Mouse (Mus musculus): ENCODE measurements around the gene Aldob. TPM values are rescaled to one million over a fixed set of nuclear protein-coding genes. Genes with fewer than 3 reads are reported as not detected.

The Aldob gene
- total RNA-seq (2021), result 1 to 10 TPM in 1 of 2 experiments, under 1 TPM in 1; 0.35 to 1.8 TPM
- long read RNA-seq, experiment 1, result 0 reads
- long read RNA-seq, experiment 2, result 0 reads

DNA sequence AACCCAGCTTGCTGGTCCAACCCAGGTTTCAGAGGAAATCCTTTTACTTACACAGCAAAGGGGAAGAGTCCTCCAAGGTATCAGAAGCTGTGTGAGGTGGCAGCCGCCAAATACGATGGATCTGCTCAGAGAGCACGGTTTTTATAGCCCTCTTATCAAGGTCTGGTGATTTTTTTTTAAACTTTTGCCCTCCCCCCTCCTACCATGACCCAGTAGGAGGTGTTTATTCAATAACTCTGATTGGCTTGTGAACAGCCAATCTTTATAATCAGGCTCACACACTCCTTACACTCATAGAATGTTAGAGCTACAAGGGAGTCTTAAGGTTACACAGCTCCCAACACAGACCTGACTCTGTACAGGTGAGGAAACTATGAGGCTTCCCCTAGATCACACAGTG is at the start of gene Aldob:
Gene Aldob, minus strand, starts transcription at position 164 of the 400 bp plus-strand sequence.
- DNase-seq, result no peak

GRCm38 (mm10) chr4:49597183-49598100 is 48.1 kb upstream of the Aldob start, which contains the start of gene Tmem246:
TSS of gene Tmem246 (minus strand) at chr4:49597876.
- DNase-seq, result peak; percentile 73

DNA sequence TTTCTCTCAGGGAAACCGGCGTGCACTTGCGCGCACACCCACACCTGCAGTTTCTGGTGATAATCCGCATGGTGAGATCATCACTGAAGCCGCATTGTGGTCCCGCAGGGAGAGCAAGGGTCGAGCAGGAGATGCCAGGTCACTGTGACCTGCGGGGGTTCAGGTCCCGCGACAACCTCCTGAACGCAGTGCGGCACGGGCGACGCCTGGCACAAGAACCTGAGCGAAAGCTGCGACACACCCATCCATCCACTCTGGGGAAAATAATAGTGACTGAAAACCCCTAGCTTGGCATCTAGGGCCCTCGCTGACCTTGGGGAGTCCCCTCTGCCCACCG is 47.5 kb upstream of the Aldob start:
- no peak for DNase-seq

- DNase-seq, result no peak
Measured at GRCm38 (mm10) chr4:49590152-49590551, 40.8 kb upstream of the Aldob start.

GRCm38 (mm10) chr4:49586811-49587210 is 37.5 kb upstream of the Aldob start:
- peak; percentile 51 for DNase-seq

GRCm38 (mm10) chr4:49585524-49586101 is 36.3 kb upstream of the Aldob start:
- no peak for DNase-seq

GRCm38 (mm10) chr4:49583965-49584831 is 34.9 kb upstream of the Aldob start:
- DNase-seq, result no peak

GRCm38 (mm10) chr4:49581256-49581655 is 31.9 kb upstream of the Aldob start:
- DNase-seq, result no peak

DNA sequence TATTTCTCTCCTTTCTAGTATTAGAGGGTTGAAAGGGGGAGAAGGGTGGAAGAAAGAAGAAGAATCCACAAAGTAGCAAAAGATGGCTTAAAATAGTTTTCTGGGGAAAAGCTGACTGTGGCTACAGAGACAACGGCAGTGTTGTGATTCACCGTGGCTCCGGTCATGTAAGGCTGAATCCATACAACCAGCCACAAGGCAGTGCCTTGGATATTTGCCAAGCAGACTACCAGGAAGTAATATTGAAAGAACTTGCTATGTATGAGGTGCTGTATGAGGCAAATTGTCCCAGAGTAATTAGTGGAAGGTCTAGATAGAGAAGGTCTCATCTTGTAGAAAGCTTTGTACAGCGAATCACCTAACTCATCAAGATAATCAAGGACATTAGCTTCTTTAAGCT is 22.8 kb upstream of the Aldob start:
- DNase-seq, result no peak

DNA sequence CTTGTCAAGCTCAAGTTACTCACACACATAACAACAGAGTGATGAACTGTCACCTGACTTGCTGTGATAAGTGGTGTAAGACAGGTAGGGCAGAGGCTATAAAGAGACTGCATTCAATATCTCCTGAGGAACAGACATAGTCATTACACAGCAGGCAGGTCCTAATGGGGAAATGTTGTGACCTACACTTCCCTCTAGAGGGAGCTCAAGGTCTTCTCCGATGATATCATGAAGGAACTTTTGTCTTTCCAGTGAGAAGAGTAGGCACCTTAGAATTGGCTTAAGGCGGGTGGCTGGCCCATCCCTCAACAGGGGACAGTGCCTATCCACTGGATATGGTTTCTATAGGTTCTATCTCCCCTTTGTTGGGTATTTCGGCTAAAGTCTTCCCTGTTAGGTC is 18.3 kb upstream of the Aldob start:
- peak; percentile 21 for DNase-seq

DNA sequence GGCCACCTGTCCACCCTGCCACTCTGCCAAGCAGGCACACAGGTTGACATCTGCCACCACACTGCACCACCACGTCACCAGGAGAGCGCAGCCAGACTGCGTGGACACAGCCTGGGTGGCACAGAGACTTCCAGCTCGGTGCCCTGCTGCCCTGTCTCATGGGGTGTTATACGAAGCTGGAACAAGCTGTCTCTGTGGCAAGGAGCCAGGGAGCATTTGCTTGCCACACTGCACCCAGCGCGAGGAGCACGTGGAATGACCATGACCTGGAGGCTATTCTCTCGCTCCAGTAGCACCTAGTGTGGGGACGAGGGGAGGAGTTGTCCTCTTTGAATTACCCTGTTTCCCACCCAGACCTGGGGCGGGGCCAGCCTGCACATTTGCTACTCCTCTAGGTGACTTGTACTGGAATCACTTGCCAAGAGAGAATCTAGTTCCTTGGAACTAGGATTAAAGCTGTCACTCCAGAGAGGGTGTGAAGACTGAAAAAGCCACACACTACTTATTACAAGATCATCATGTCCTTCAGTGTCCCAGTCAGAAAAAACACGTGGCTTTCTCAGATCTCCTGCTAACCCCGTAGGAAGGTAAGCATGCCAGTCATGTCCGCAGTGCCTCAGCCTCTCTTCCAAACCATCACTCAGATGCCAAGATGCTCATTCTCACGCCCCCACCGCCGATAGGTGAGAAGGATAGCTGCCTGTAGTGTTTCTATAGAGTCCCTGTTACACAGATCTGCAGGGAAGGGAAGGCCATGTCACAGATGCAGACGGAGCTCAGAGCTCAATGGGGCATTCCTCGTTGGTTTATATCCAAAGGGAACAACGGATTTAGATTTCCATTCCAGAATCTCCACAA is 10.8 kb upstream of the Aldob start:
- DNase-seq, result peak; percentile 48

DNA sequence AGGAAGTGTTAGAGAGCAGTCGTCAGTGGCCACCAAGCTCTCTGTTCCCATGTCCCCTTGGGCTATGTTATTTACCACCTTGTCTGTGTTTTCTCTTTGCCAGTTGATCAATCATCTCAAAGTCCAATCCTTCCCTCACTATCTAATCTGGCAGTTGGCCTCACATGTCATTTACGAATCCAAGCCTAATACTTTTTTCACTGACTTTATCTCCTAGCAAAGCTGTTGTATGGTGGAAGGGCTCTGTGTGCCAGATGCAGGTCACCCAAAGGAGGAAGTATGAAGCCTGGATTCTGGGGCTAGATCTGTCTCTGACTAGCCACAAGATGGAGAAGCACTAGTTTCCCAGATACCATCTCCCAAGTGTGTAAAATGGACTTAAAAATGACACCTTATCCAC is 8.8 kb upstream of the Aldob start:
- no peak for DNase-seq

GRCm38 (mm10) chr4:49557375-49557774 is 8.0 kb upstream of the Aldob start:
- DNase-seq, result no peak

- no peak for DNase-seq
Measured at GRCm38 (mm10) chr4:49553380-49553779, 4.0 kb upstream of the Aldob start.

DNA sequence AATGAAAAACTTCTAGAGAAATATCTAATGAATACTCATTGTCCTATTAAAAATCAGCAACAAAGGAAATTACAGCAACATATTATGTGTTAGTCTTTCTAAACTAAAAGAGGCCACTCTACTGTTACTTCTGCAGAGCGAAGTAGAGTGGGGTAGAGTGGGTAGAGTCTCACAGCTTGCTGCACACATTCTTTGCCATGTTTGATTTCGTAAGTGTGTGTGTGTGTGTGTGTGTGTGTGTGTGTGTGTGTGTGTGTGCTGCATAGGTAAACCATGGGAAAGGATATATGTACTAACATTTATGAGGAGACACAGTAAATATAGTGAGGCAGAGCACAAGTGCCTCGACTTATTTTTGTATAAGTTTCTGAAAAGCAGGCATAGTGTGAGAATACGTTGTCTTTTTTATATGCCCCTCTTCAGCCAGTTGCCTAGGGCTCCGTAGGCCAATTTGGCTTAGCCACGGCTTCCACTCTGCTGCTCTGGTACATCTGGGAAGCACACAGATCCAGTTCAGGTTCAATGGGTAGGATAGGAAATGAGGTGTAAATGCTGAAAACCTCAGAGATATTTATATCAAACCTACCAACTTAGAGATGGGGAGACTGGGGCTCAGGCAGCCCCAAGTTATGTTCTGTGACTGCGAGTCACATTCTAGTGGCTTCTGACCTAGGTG is 1.7 kb downstream of the Aldob start:
- no peak for DNase-seq

- DNase-seq, result no peak
Measured at GRCm38 (mm10) chr4:49546873-49547543, 2.3 kb downstream of the Aldob start.

- DNase-seq, result no peak
Measured at GRCm38 (mm10) chr4:49546026-49546425, 3.3 kb downstream of the Aldob start.

- no peak for DNase-seq
Measured at GRCm38 (mm10) chr4:49540966-49541365, 8.4 kb downstream of the Aldob start.

DNA sequence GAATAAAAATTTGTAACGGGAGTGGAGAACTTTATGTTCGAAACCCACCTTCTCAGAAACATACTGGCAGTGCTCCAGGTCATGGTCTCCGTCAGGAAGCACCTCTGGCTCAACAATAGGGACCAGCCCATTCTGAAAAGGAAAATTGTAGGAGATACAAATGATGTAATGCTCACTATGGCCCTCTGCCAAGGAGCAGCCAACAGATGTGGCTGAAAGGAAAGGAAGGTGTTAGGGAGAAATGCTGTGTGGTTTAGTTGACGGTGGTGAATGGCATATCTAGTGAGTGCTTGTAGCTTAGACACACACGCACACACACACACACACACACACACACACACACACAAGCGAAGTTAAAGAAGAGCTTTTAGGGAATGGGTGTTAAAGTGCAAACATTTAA is 9.7 kb downstream of the Aldob start:
- no peak for DNase-seq

DNA sequence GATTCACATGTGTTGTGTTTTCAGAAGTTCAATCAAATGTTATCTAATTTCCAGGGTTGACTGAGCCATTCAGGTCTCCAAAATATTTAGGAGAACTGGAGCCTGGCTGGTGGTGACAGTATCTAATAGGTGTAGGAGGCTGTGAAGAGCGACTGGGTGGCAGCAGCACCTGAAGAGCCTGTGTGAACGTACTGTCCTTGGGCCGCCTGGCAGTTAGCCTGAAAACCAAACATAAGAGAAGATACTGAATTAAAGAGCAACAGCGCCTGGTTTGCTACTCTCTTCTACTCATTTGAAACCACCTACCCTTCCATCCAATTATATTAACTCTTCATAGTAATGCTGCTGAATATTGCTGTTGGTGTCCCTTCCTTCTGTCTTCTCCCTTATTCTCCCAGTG is 12.7 kb downstream of the Aldob start:
- no peak for DNase-seq
